Mouse (Mus musculus) spleen, embryonic (tissue): ENCODE measurements around the gene Olfr1167.
"Not testable (repeated sequence)": the region's sequence is repeated elsewhere in the genome, so short reads cannot be mapped to it uniquely, and the experiment has no call there.

Experiments
- CTCF ChIA-PET: fragments of 350-600 bp; sonication (Branson Sonifier 250); formaldehyde crosslinking; loops from one replicate; lab custom pipeline; 2022; lab: Charles Lee

The Olfr1167 gene

GRCm38 (mm10) chr2:88155093-88155492, at the start of gene Olfr1167:
TSS of gene Olfr1167 (minus strand) at chr2:88155193.
- CTCF ChIA-PET: not testable (repeated sequence)

GRCm38 (mm10) chr2:88181580-88181979, 26.6 kb upstream of the Olfr1167 start, which contains the start of gene Olfr1168:
TSS of gene Olfr1168 (plus strand) at chr2:88181880.
- CTCF ChIA-PET: no interaction called here

- CTCF ChIA-PET: no interaction called here
Measured at GRCm38 (mm10) chr2:88128172-88128571, 26.8 kb downstream of the Olfr1167 start, which contains the start of gene Olfr1166. TSS of gene Olfr1166 (minus strand) at chr2:88128272.
